Mouse (Mus musculus): ENCODE measurements around the gene Gm6614.
A peak's percentile ranks its signal among the peaks of the same experiment; 100 is the strongest.

DNA sequence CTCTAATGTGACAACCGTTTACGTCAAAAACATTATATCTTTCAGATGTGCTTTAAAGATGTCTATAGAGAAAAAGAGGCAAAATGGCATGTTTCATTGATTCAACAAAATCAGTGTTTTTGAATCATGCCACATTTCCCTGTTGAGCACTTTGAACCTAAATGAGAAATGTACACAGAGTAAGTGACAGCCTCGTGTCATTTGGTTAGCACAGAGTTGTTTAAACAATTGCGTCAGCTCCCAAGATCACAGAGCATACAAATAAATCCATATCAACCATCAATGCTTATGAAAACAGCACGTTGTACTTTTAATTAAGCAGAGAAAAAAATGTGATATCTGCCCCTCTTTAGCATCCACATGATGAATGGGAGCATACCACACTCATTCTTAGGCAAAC, 50.7 kb downstream of the Gm6614 start:
- TF ChIP-seq CTCF (IDR thresholded peaks at IDR 0.05; ENCODE audit: low read depth): no peak
- peak; percentile 35; the same call in 1 of the 2 replicates for TF ChIP-seq EP300 (IDR thresholded peaks at IDR 0.05; ENCODE audit: low read depth)
